Mouse (Mus musculus): Measurements from ENCODE around the gene Dcaf11.

Dcaf11 gene

GRCm38 (mm10) chr14:55567496-55567895 is 7.7 kb downstream of the Dcaf11 start:
- Histone ChIP-seq H3K27me3 (ENCODE audit: control insufficient read depth, insufficient read depth, low read length, poor library complexity, severe bottlenecking) (no peaks in the 10 kb centered on the region), H3K36me3 (ENCODE audit: control insufficient read depth, insufficient read depth, low read length, poor library complexity, severe bottlenecking) (peaks cover 22% of the 10 kb centered on the region)
- no peak for DNase-seq (ENCODE audit: low read depth, low spot score)

- no peak for DNase-seq (ENCODE audit: low read depth, low spot score)
- H3K27me3 ChIP-seq (ENCODE audit: control insufficient read depth, insufficient read depth, low read length, poor library complexity, severe bottlenecking), result no peaks in the 10 kb centered on the region
- peaks cover 8% of the 10 kb centered on the region; the same call in 1 of the 2 replicates for H3K36me3 ChIP-seq (ENCODE audit: control insufficient read depth, insufficient read depth, low read length, poor library complexity, severe bottlenecking)
These were observed 10.8 kb downstream of the Dcaf11 start for GRCm38 (mm10) chr14:55570588-55570987.

GRCm38 (mm10) chr14:55571760-55572159 is 12.0 kb downstream of the Dcaf11 start:
- Histone ChIP-seq H3K27me3 (ENCODE audit: control insufficient read depth, insufficient read depth, low read length, poor library complexity, severe bottlenecking) (no peaks in the 10 kb centered on the region), H3K36me3 (ENCODE audit: control insufficient read depth, insufficient read depth, low read length, poor library complexity, severe bottlenecking) (peaks cover 8% of the 10 kb centered on the region; the same call in 1 of the 2 replicates)
- DNase-seq (ENCODE audit: low read depth, low spot score), result no peak

- DNase-seq (ENCODE audit: low read depth, low spot score), result no peak
- H3K36me3 ChIP-seq (ENCODE audit: control insufficient read depth, insufficient read depth, low read length, poor library complexity, severe bottlenecking), result peaks cover 8% of the 10 kb centered on the region; the same call in 1 of the 2 replicates
- H3K27me3 ChIP-seq (ENCODE audit: control insufficient read depth, insufficient read depth, low read length, poor library complexity, severe bottlenecking), result no peaks in the 10 kb centered on the region
These were observed 15.5 kb downstream of the Dcaf11 start, which contains the start of gene Fitm1 for GRCm38 (mm10) chr14:55575302-55575701. Gene Fitm1 (plus strand): TSS chr14:55575617.

- Histone ChIP-seq H3K36me3 (ENCODE audit: control insufficient read depth, insufficient read depth, low read length, poor library complexity, severe bottlenecking) (peaks cover 4% of the 10 kb centered on the region), H3K27me3 (ENCODE audit: control insufficient read depth, insufficient read depth, low read length, poor library complexity, severe bottlenecking) (no peaks in the 10 kb centered on the region)
- DNase-seq (ENCODE audit: low read depth, low spot score), result no peak
These were observed 15.9 kb downstream of the Dcaf11 start for GRCm38 (mm10) chr14:55575711-55576110.

- Histone ChIP-seq H3K27me3 (ENCODE audit: control insufficient read depth, insufficient read depth, low read length, poor library complexity, severe bottlenecking) (no peaks in the 10 kb centered on the region), H3K36me3 (ENCODE audit: control insufficient read depth, insufficient read depth, low read length, poor library complexity, severe bottlenecking) (peaks cover 3% of the 10 kb centered on the region)
- DNase-seq (ENCODE audit: low read depth, low spot score), result peak; percentile 25
These were observed 16.6 kb downstream of the Dcaf11 start for GRCm38 (mm10) chr14:55576376-55576775.

- Histone ChIP-seq H3K36me3 (ENCODE audit: control insufficient read depth, insufficient read depth, low read length, poor library complexity, severe bottlenecking) (peaks cover 3% of the 10 kb centered on the region), H3K27me3 (ENCODE audit: control insufficient read depth, insufficient read depth, low read length, poor library complexity, severe bottlenecking) (no peaks in the 10 kb centered on the region)
- DNase-seq (ENCODE audit: low read depth, low spot score), result peak; percentile 81
These were observed 18.3 kb downstream of the Dcaf11 start, which contains the start of gene Psme1 for GRCm38 (mm10) chr14:55577871-55578667. Gene Psme1 (plus strand): TSS chr14:55578123.

- Histone ChIP-seq H3K36me3 (ENCODE audit: control insufficient read depth, insufficient read depth, low read length, poor library complexity, severe bottlenecking) (peaks cover 3% of the 10 kb centered on the region), H3K27me3 (ENCODE audit: control insufficient read depth, insufficient read depth, low read length, poor library complexity, severe bottlenecking) (no peaks in the 10 kb centered on the region)
- peak; percentile 73 for DNase-seq (ENCODE audit: low read depth, low spot score)
These were observed 19.0 kb downstream of the Dcaf11 start for GRCm38 (mm10) chr14:55578668-55579269.

GRCm38 (mm10) chr14:55579511-55580496 is 20.0 kb downstream of the Dcaf11 start:
- Histone ChIP-seq H3K36me3 (ENCODE audit: control insufficient read depth, insufficient read depth, low read length, poor library complexity, severe bottlenecking) (peaks cover 3% of the 10 kb centered on the region), H3K27me3 (ENCODE audit: control insufficient read depth, insufficient read depth, low read length, poor library complexity, severe bottlenecking) (no peaks in the 10 kb centered on the region)
- no peak for DNase-seq (ENCODE audit: low read depth, low spot score)

GRCm38 (mm10) chr14:55580731-55581130 is 20.9 kb downstream of the Dcaf11 start:
- DNase-seq (ENCODE audit: low read depth, low spot score), result no peak
- Histone ChIP-seq H3K27me3 (ENCODE audit: control insufficient read depth, insufficient read depth, low read length, poor library complexity, severe bottlenecking) (no peaks in the 10 kb centered on the region), H3K36me3 (ENCODE audit: control insufficient read depth, insufficient read depth, low read length, poor library complexity, severe bottlenecking) (peaks cover 3% of the 10 kb centered on the region)

- peak; percentile 44 for DNase-seq (ENCODE audit: low read depth, low spot score)
- H3K27me3 ChIP-seq (ENCODE audit: control insufficient read depth, insufficient read depth, low read length, poor library complexity, severe bottlenecking), result no peaks in the 10 kb centered on the region
- peaks cover 3% of the 10 kb centered on the region for H3K36me3 ChIP-seq (ENCODE audit: control insufficient read depth, insufficient read depth, low read length, poor library complexity, severe bottlenecking)
These were observed 22.3 kb downstream of the Dcaf11 start for GRCm38 (mm10) chr14:55581981-55582681.

- no peaks in the 10 kb centered on the region for H3K27me3 ChIP-seq (ENCODE audit: control insufficient read depth, insufficient read depth, low read length, poor library complexity, severe bottlenecking)
- H3K36me3 ChIP-seq (ENCODE audit: control insufficient read depth, insufficient read depth, low read length, poor library complexity, severe bottlenecking), result peaks cover 3% of the 10 kb centered on the region
- no peak for DNase-seq (ENCODE audit: low read depth, low spot score)
These were observed 24.5 kb downstream of the Dcaf11 start for GRCm38 (mm10) chr14:55584303-55584701.

- no peaks in the 10 kb centered on the region for H3K27me3 ChIP-seq (ENCODE audit: control insufficient read depth, insufficient read depth, low read length, poor library complexity, severe bottlenecking)
- peak; percentile 68 for DNase-seq (ENCODE audit: low read depth, low spot score)
These were observed 25.1 kb downstream of the Dcaf11 start, which contains the start of gene Emc9 for GRCm38 (mm10) chr14:55584702-55585565. Gene Emc9 (minus strand): TSS chr14:55585302.

More at GRCm38 (mm10) chr14:55584702-55585565, 25.1 kb downstream of the Dcaf11 start, which contains the start of gene Emc9:
- peaks cover under 1% of the 10 kb centered on the region for H3K36me3 ChIP-seq (ENCODE audit: control insufficient read depth, insufficient read depth, low read length, poor library complexity, severe bottlenecking)
